Mouse (Mus musculus) thymus, adult 2 months (tissue): ENCODE results near the gene Trp53. TPM values are rescaled to one million over a fixed set of nuclear protein-coding genes. Genes with fewer than 3 reads are reported as not detected.

Source experiments
- DNase-seq: peaks from one replicate; pipeline ENCODE4 v3.0.0; 2021
- H3K27ac ChIP-seq: fragments of 200-500 bp; 2 replicates; pipeline ENCODE4 v1.5.1; 2012; ENCODE audit warnings: low read length, control low read depth; ENCODE audit not compliant: control insufficient read depth, insufficient read depth
- H3K27me3 ChIP-seq: fragments of 200-500 bp; 2 replicates; pipeline ENCODE4 v1.6.1; 2012; ENCODE audit warnings: mild to moderate bottlenecking, low read length, moderate library complexity, mixed read lengths; ENCODE audit not compliant: control insufficient read depth, insufficient read depth
- H3K36me3 ChIP-seq: fragments of 200-500 bp; 2 replicates; pipeline ENCODE4 v1.6.1; 2012; ENCODE audit warnings: mild to moderate bottlenecking, low read length, moderate library complexity; ENCODE audit not compliant: control insufficient read depth, insufficient read depth
- H3K4me1 ChIP-seq: fragments of 200-500 bp; replicated peaks from 2 replicates; pipeline ENCODE4 v1.6.1; 2012; ENCODE audit warnings: low read length; ENCODE audit not compliant: control insufficient read depth, insufficient read depth
- H3K4me3 ChIP-seq: fragments of 200-500 bp; 2 replicates; pipeline ENCODE4 v1.5.1; 2012; ENCODE audit warnings: mild to moderate bottlenecking, low read length, control low read depth, moderate library complexity; ENCODE audit not compliant: control insufficient read depth, insufficient read depth
- CTCF ChIP-seq: fragments of 200-500 bp; IDR thresholded peaks from 2 replicates; pipeline ENCODE4 v1.5.1; 2012; ENCODE audit warnings: mild to moderate bottlenecking, control low read depth, low read length, moderate library complexity, borderline replicate concordance; ENCODE audit not compliant: control insufficient read depth, poor library complexity, insufficient read depth; ENCODE audit errors: extremely low read depth
- POLR2A ChIP-seq: fragments of 200-500 bp; IDR thresholded peaks from 2 replicates; pipeline ENCODE4 v1.6.1; 2012; ENCODE audit warnings: mild to moderate bottlenecking, low read length, control low read depth, moderate library complexity; ENCODE audit not compliant: control insufficient read depth, poor library complexity, insufficient read depth; ENCODE audit errors: extremely low read depth
- WGBS: fragments of 180-500 bp; shearing (Covaris S2); methylation state at CpG from one replicate; pipeline ENCODE4 v1.1.7; 2018; 5-methylcytosine and 5-hydroxymethylcytosine counted together
- polyA plus RNA-seq: library from polyadenylated mRNA; depleted of rRNA; stranded (reverse); fragments of >200 nt; gene quantifications from 2 replicates; pipeline ENCODE4 v1.2.3, GENCODE M21; 2012

Trp53 gene
- polyA plus RNA-seq, 1 experiment, result 266 TPM

- Histone ChIP-seq H3K27ac (peak overlapping the region; percentile 36; the same call in 1 of the 2 replicates), H3K36me3 (no peaks in the 10 kb centered on the region), H3K4me1 (peaks cover 23% of the 10 kb centered on the region), H3K4me3 (peak overlapping the region; percentile 77), H3K27me3 (no peaks in the 10 kb centered on the region)
- WGBS, result 12% methylated on average over 15 of the region's 15 CpGs
- TF ChIP-seq CTCF (no peak), POLR2A (no peak)
- no peak for DNase-seq
Measured at GRCm38 (mm10) chr11:69578301-69578700, 1.9 kb upstream of the Trp53 start.

- DNase-seq, result peak; percentile 96
- H3K4me1 ChIP-seq, result peaks cover 23% of the 10 kb centered on the region
- H3K27ac ChIP-seq, result peak overlapping the region; percentile 70
- TF ChIP-seq POLR2A (peak; percentile 56; the same call in 1 of the 2 replicates), CTCF (peak; percentile 94)
- peak overlapping the region; percentile 95 for H3K4me3 ChIP-seq
- H3K36me3 ChIP-seq, result no peaks in the 10 kb centered on the region
- H3K27me3 ChIP-seq, result no peaks in the 10 kb centered on the region
- under 1% methylated on average over 39 of the region's 39 CpGs for WGBS
Measured at GRCm38 (mm10) chr11:69579128-69580017, 786 bp upstream of the Trp53 start.

GRCm38 (mm10) chr11:69580572-69581146 lies 500 bp downstream of the Trp53 start:
- H3K27me3 ChIP-seq, result no peaks in the 10 kb centered on the region
- no peak for DNase-seq
- peak overlapping the region; percentile 95 for H3K4me3 ChIP-seq
- peak overlapping the region; percentile 98 for H3K27ac ChIP-seq
- TF ChIP-seq POLR2A, result no peak
- no peak for TF ChIP-seq CTCF
- H3K36me3 ChIP-seq, result no peaks in the 10 kb centered on the region
- WGBS, result under 1% methylated on average over 25 of the region's 25 CpGs
- H3K4me1 ChIP-seq, result peaks cover 21% of the 10 kb centered on the region

- peak; percentile 89 for DNase-seq
- Histone ChIP-seq H3K4me1 (peaks cover 21% of the 10 kb centered on the region), H3K4me3 (peak overlapping the region; percentile 95), H3K27me3 (no peaks in the 10 kb centered on the region), H3K27ac (peak overlapping the region; percentile 98), H3K36me3 (no peaks in the 10 kb centered on the region)
- WGBS, result under 1% methylated on average over 36 of the region's 36 CpGs
- 0 out of 2 replicates have a peak, but pooled peaks have one; percentile 43 for TF ChIP-seq POLR2A
- no peak; the same call in 1 of the 2 replicates for TF ChIP-seq CTCF
Measured at GRCm38 (mm10) chr11:69581147-69581688, 1.1 kb downstream of the Trp53 start.

- Histone ChIP-seq H3K4me1 (peaks cover 20% of the 10 kb centered on the region), H3K36me3 (peaks cover 4% of the 10 kb centered on the region), H3K4me3 (peak overlapping the region; percentile 95; the same call in 1 of the 2 replicates), H3K27ac (no peak overlapping the region), H3K27me3 (no peaks in the 10 kb centered on the region)
- 5% methylated on average over 8 of the region's 8 CpGs for WGBS
- DNase-seq, result no peak
- no peak for TF ChIP-seq POLR2A
- TF ChIP-seq CTCF, result no peak
Measured at GRCm38 (mm10) chr11:69581814-69582213, 1.7 kb downstream of the Trp53 start.

GRCm38 (mm10) chr11:69582230-69582805 lies 2.2 kb downstream of the Trp53 start:
- TF ChIP-seq POLR2A (no peak), CTCF (no peak)
- WGBS, result 76% methylated on average over 9 of the region's 9 CpGs
- Histone ChIP-seq H3K4me1 (peaks cover 16% of the 10 kb centered on the region), H3K36me3 (peaks cover 9% of the 10 kb centered on the region), H3K27ac (no peak overlapping the region), H3K4me3 (no peak overlapping the region), H3K27me3 (no peaks in the 10 kb centered on the region)
- no peak for DNase-seq
